Mouse (Mus musculus) left cerebral cortex, adult 18-20 months (tissue): ENCODE data around the gene Fzd9. TPM values are rescaled to one million over a fixed set of nuclear protein-coding genes. Genes with fewer than 3 reads are reported as not detected.

Source experiments
- microRNA-seq, 2 experiments: library from miRNA; unstranded; fragments of <30 nt; microRNA quantifications; one replicate each; pipeline ENCODE4 v1.2.0; 2021
- total RNA-seq, 2 experiments: library from RNA; stranded (reverse); gene quantifications; 2 replicates each; pipeline ENCODE4 v1.2.3; 2021

Gene Fzd9
- total RNA-seq, 2 experiments from 2014 or later = 5.4 to 6.0 TPM

Small RNAs within 50 kb of the gene (microRNA-seq; reads per million reads assigned to microRNA genes)
- 0 reads per million in 2 experiments for gene Gm25315

Other genes with a start within 250 kb of the Fzd9 start
- gene Abhd11, start 242.1 kb downstream of the Fzd9 start, total RNA-seq = 10 to 100 TPM; 34.3 to 38.1 TPM
- 100 to 1,000 TPM; 309 to 311 TPM for gene Stx1a, start 227.7 kb downstream of the Fzd9 start, total RNA-seq
- gene Dnajc30, start 187.0 kb downstream of the Fzd9 start, total RNA-seq = 10 to 100 TPM; 40.6 to 44.5 TPM
- gene Bud23, start 186.3 kb downstream of the Fzd9 start, total RNA-seq = 10 to 100 TPM; 43.9 to 54.1 TPM
- gene Vps37d, start 173.0 kb downstream of the Fzd9 start, total RNA-seq = 10 to 100 TPM; 30.8 to 32.9 TPM
- gene Mlxipl, start 161.3 kb downstream of the Fzd9 start, total RNA-seq = 1 to 10 TPM; 3.2 to 4.4 TPM
- gene Tbl2, start 101.6 kb downstream of the Fzd9 start, total RNA-seq = 10 to 100 TPM; 24.9 to 26.9 TPM
- gene Bcl7b, start 82.9 kb downstream of the Fzd9 start, total RNA-seq = 10 to 100 TPM; 56.0 to 57.9 TPM
- gene Baz1b, start 64.0 kb downstream of the Fzd9 start, total RNA-seq = 10 to 100 TPM; 78.1 to 79.2 TPM
- gene Fkbp6, start 98.8 kb upstream of the Fzd9 start, total RNA-seq = not detected
- not detected for gene Trim50, start 102.1 kb upstream of the Fzd9 start, total RNA-seq
- gene Nsun5, start 118.7 kb upstream of the Fzd9 start, total RNA-seq = 10 to 100 TPM; 20.4 to 25.0 TPM
- gene Pom121, start 143.3 kb upstream of the Fzd9 start, total RNA-seq = 10 to 100 TPM; 49.2 to 51.6 TPM